Mouse (Mus musculus) hindbrain, embryonic 16.5 days (tissue): ENCODE results near the gene Slc39a8. TPM values are rescaled to one million over a fixed set of nuclear protein-coding genes. Genes with fewer than 3 reads are reported as not detected.
A peak's percentile ranks its signal among the peaks of the same experiment; 100 is the strongest.

Source experiments
- ATAC-seq: fragments of 200-750 bp; cut with Nextera tagmentation; 2 replicates; pipeline ENCODE4 v1.8.0; 2017; ENCODE audit warnings: moderate TSS enrichment, moderate library complexity
- H3K27ac ChIP-seq: fragments of 300-500 bp; sonication (generic); 2 replicates; pipeline ENCODE4 v1.5.1; 2014; ENCODE audit warnings: low read depth, mild to moderate bottlenecking, control low read depth, low read length, moderate library complexity
- H3K27me3 ChIP-seq: fragments of 300-500 bp; sonication (generic); replicated peaks from 2 replicates; pipeline ENCODE4 v1.6.1; 2014; ENCODE audit warnings: low read length; ENCODE audit not compliant: control insufficient read depth, insufficient read depth
- H3K36me3 ChIP-seq: fragments of 300-500 bp; sonication (generic); 2 replicates; pipeline ENCODE4 v1.6.1; 2014; ENCODE audit warnings: mild to moderate bottlenecking, low read length, moderate library complexity, mixed read lengths; ENCODE audit not compliant: control insufficient read depth, insufficient read depth
- H3K4me1 ChIP-seq: fragments of 300-500 bp; sonication (generic); 2 replicates; pipeline ENCODE4 v1.6.1; 2014; ENCODE audit warnings: low read depth, low read length; ENCODE audit not compliant: control insufficient read depth, insufficient read depth
- H3K4me2 ChIP-seq: fragments of 300-500 bp; sonication (generic); 2 replicates; pipeline ENCODE4 v1.6.1; 2014; ENCODE audit warnings: mild to moderate bottlenecking, low read length, control low read depth, moderate library complexity
- H3K4me3 ChIP-seq: fragments of 300-500 bp; sonication (generic); 2 replicates; pipeline ENCODE4 v1.5.1; 2014; ENCODE audit warnings: mild to moderate bottlenecking, low read length, control low read depth, moderate library complexity
- H3K9ac ChIP-seq: fragments of 300-500 bp; sonication (generic); 2 replicates; pipeline ENCODE4 v1.6.1; 2014; ENCODE audit warnings: low read depth, mild to moderate bottlenecking, control low read depth, low read length, moderate library complexity
- H3K9me3 ChIP-seq: fragments of 300-500 bp; sonication (generic); 2 replicates; pipeline ENCODE4 v1.6.1; 2014; ENCODE audit warnings: mild to moderate bottlenecking, low read length, moderate library complexity; ENCODE audit not compliant: control insufficient read depth
- WGBS: fragments of 180-500 bp; shearing (Covaris S2); extraction: QIAGEN DNeasy Blood & Tissue Kit; methylation state at CpG from one replicate; pipeline ENCODE4 v1.1.7; 2014; 5-methylcytosine and 5-hydroxymethylcytosine counted together
- polyA plus RNA-seq: library from polyadenylated mRNA; unstranded; fragments of >200 nt; fragmentation: Nextera tagmentation; extraction: Ambion mirVana; gene quantifications from 2 replicates; pipeline ENCODE4 v1.2.1, GENCODE M21; 2015

Slc39a8 gene
- polyA plus RNA-seq, 1 experiment from 2014 or later = 11.2 TPM

- ATAC-seq = peak; percentile 72
- H3K4me2 ChIP-seq = peak overlapping the region; percentile 97
- H3K27ac ChIP-seq = peak overlapping the region; percentile 55
- peak overlapping the region; percentile 68 for H3K9ac ChIP-seq
- peaks cover 10% of the 10 kb centered on the region for H3K4me1 ChIP-seq
- WGBS = under 1% methylated on average over 55 of the region's 57 CpGs
- no peaks in the 10 kb centered on the region for H3K9me3 ChIP-seq
- H3K4me3 ChIP-seq = peak overlapping the region; percentile 59
- H3K36me3 ChIP-seq = no peaks in the 10 kb centered on the region
- H3K27me3 ChIP-seq = peaks cover 5% of the 10 kb centered on the region
Measured at GRCm38 (mm10) chr3:135825754-135826683, 940 bp downstream of the Slc39a8 start.

DNA sequence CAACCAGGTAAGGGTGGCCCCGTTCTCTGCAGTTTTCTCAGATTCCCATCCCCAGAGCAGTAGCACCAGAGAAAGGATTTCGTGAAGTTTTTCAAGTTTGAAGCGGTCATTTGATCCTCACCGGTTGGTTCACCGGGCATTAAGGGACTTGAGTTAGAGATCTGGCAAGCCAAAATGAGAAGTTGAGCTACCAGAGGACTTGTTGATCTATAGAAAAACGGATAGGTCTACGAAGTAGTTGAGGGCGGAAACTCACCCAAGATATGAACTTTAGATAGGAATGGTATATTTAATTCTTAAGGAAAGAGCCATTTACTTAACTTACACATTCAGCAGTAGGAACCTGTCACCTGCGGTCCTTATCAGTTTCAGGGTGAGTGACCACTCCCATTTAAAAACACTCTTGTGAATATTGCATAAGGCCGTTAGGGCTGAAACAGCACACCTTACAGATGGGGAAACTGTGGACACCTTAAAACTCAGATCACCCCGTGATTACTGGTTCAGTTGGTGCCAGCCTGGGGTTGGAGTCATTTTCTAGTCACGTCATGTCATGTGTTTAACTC, 1.7 kb downstream of the Slc39a8 start:
- Histone ChIP-seq H3K9ac (peak overlapping the region; percentile 68), H3K27ac (no peak overlapping the region), H3K4me2 (peak overlapping the region; percentile 97), H3K36me3 (no peaks in the 10 kb centered on the region), H3K27me3 (peaks cover 5% of the 10 kb centered on the region), H3K4me1 (peaks cover 10% of the 10 kb centered on the region), H3K9me3 (no peaks in the 10 kb centered on the region), H3K4me3 (peak overlapping the region; percentile 59)
- 26% methylated on average over 12 of the region's 12 CpGs for WGBS
- ATAC-seq = no peak

GRCm38 (mm10) chr3:135828000-135828399, 2.9 kb downstream of the Slc39a8 start:
- 68% methylated on average over 1 of the region's 1 CpGs for WGBS
- Histone ChIP-seq H3K4me3 (no peak overlapping the region), H3K9ac (no peak overlapping the region), H3K9me3 (no peaks in the 10 kb centered on the region), H3K27me3 (peaks cover 5% of the 10 kb centered on the region), H3K27ac (no peak overlapping the region), H3K4me2 (no peak overlapping the region; the same call in 1 of the 2 replicates), H3K4me1 (peaks cover 10% of the 10 kb centered on the region), H3K36me3 (no peaks in the 10 kb centered on the region)
- no peak for ATAC-seq

DNA sequence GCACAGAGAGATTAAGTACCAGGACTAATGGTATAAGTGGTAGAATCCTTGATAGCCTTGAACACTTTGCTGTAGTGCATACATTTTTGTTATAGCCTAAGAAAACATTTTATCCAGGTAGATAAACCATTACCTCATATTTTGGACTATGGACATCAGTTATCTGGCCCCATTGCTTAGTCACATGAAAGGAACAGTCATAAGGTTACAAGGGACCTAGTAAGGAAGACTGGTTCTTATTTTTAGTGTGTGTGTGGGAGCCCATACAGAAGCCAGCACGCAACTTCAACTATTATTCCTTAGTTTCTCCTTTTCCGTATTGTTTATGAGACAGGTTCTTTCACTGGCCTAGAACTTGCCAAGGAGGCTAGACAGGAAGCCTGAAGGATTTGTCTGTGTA, 7.4 kb downstream of the Slc39a8 start:
- Histone ChIP-seq H3K9me3 (no peaks in the 10 kb centered on the region), H3K36me3 (no peaks in the 10 kb centered on the region), H3K27me3 (no peaks in the 10 kb centered on the region; the same call in 1 of the 2 replicates), H3K4me1 (no peaks in the 10 kb centered on the region), H3K4me2 (no peak overlapping the region), H3K27ac (no peak overlapping the region), H3K4me3 (no peak overlapping the region), H3K9ac (no peak overlapping the region)
- 90% methylated on average over 2 of the region's 2 CpGs for WGBS
- no peak for ATAC-seq

- Histone ChIP-seq H3K9ac (no peak overlapping the region), H3K4me2 (no peak overlapping the region), H3K36me3 (no peaks in the 10 kb centered on the region), H3K27me3 (no peaks in the 10 kb centered on the region; the same call in 1 of the 2 replicates), H3K4me1 (no peaks in the 10 kb centered on the region), H3K9me3 (no peaks in the 10 kb centered on the region), H3K4me3 (no peak overlapping the region), H3K27ac (no peak overlapping the region)
- 84% methylated on average over 4 of the region's 4 CpGs for WGBS
- no peak for ATAC-seq
Measured at GRCm38 (mm10) chr3:135832907-135833306, 7.8 kb downstream of the Slc39a8 start.

DNA sequence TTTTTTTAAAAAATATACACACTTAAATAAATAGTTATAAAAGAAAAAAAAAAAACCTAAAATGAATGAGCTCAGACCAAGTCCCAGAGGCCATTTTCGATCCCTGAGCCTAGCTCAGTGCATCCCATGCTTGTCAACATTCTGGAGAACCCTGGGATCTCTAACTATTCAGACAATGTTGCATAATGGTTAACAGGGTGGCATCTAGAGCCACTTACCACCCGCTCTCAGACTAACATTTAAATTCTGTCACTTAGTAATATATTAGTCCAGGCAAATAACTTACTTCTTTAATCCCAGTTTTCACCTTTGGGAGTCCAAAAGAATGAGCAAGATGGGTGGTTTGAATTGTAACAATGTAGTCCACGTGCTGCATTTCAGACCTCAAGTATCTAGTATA, 9.9 kb downstream of the Slc39a8 start:
- Histone ChIP-seq H3K27ac (no peak overlapping the region), H3K9me3 (no peaks in the 10 kb centered on the region), H3K4me1 (no peaks in the 10 kb centered on the region), H3K9ac (no peak overlapping the region), H3K4me3 (no peak overlapping the region), H3K27me3 (no peaks in the 10 kb centered on the region), H3K36me3 (no peaks in the 10 kb centered on the region), H3K4me2 (no peak overlapping the region)
- WGBS = 85% methylated on average over 3 of the region's 3 CpGs
- ATAC-seq = no peak

GRCm38 (mm10) chr3:135839535-135839934, 14.5 kb downstream of the Slc39a8 start:
- Histone ChIP-seq H3K4me3 (no peak overlapping the region), H3K27ac (no peak overlapping the region), H3K9ac (no peak overlapping the region), H3K27me3 (no peaks in the 10 kb centered on the region), H3K9me3 (no peaks in the 10 kb centered on the region), H3K36me3 (no peaks in the 10 kb centered on the region), H3K4me2 (no peak overlapping the region), H3K4me1 (no peaks in the 10 kb centered on the region)
- no peak for ATAC-seq
- 94% methylated on average over 13 of the region's 13 CpGs for WGBS

GRCm38 (mm10) chr3:135840185-135840584, 15.1 kb downstream of the Slc39a8 start:
- H3K36me3 ChIP-seq = no peaks in the 10 kb centered on the region
- H3K27ac ChIP-seq = no peak overlapping the region
- no peaks in the 10 kb centered on the region for H3K9me3 ChIP-seq
- no peak overlapping the region for H3K4me3 ChIP-seq
- H3K4me2 ChIP-seq = no peak overlapping the region
- WGBS = 83% methylated on average over 12 of the region's 12 CpGs
- peak; percentile 60; the same call in 1 of the 2 replicates for ATAC-seq
- no peaks in the 10 kb centered on the region for H3K27me3 ChIP-seq
- H3K4me1 ChIP-seq = no peaks in the 10 kb centered on the region
- no peak overlapping the region for H3K9ac ChIP-seq

DNA sequence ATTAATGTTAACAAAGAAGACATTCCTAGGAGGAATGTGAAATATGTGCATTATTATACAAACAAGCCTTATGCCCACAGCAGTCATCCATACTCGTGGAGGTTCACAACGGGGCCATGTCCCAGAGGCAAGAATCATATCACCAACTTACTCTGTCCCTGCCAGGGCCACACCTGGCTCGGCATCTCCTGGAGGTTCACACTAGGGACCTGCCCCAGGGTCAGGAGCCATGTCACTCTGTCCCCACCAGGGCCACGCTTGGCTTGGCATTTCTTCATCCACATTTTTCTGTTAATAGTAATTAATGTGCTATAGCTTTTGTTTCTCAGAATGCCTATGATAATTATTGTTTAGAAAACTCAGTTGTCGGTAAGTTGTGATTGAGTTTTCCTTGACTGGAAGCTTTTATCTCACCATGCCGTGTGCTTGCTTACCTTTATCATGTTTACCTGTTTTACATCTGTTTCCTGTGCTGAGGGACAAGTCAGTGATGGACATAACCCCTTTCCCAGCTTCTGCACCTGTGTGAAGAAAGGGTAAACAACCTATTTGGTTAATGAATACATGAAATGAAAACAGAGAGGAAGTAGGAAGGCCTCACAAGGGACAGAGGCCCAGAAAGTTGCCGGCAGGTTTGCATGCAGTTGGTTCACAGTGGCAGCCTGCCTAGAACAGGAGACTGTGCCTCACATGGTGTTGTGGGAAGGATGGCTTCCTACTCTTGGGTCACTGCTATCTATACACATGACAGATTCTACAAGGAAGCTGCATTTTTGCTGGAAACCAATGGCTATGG, 16.8 kb downstream of the Slc39a8 start:
- 68% methylated on average over 7 of the region's 7 CpGs for WGBS
- no peak overlapping the region for H3K9ac ChIP-seq

More for the DNA sequence above, 16.8 kb downstream of the Slc39a8 start:
- H3K4me1 ChIP-seq = no peaks in the 10 kb centered on the region
- no peaks in the 10 kb centered on the region for H3K9me3 ChIP-seq
- H3K36me3 ChIP-seq = no peaks in the 10 kb centered on the region
- no peaks in the 10 kb centered on the region for H3K27me3 ChIP-seq
- H3K4me3 ChIP-seq = no peak overlapping the region
- no peak overlapping the region for H3K4me2 ChIP-seq
- ATAC-seq = no peak
- H3K27ac ChIP-seq = no peak overlapping the region
